Mouse (Mus musculus) lung, postnatal 0 days (tissue): ENCODE measurements around the gene Adam30.

Experiments
- CTCF ChIP-seq: IDR thresholded peaks from 2 replicates; pipeline ENCODE4 v1.5.1; 2016; ENCODE audit warnings: antibody characterized with exemption, mild to moderate bottlenecking
- EP300 ChIP-seq: IDR thresholded peaks from 2 replicates; pipeline ENCODE4 v1.6.1; 2016; ENCODE audit warnings: antibody characterized with exemption, mild to moderate bottlenecking, control low read depth

DNA sequence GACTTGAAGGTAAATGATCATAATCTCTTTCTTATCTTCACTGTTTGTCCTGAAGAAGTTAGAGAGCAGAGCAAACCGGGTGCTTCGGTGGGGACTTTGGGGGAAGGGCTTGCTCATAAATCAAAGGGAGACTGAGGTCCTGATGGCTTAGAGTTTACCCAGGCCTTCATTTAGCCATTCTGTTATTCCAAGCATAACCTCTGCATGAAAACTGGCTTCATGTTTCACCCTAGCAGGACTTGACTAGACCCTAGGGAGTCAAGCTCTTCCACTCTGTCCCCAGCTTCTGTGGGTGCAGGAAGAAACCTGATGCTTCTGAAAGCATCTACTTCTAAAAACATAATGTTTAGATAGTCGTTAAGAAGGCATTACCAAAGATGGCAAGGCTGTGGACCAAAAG is 46.5 kb downstream of the Adam30 start:
- no peak for TF ChIP-seq CTCF
- TF ChIP-seq EP300: no peak
